Mouse (Mus musculus): ENCODE measurements around the gene Ugcg. TPM values are rescaled to one million over a fixed set of nuclear protein-coding genes. Genes with fewer than 3 reads are reported as not detected.
A peak's percentile ranks its signal among the peaks of the same experiment; 100 is the strongest.

The Ugcg gene
- total and polyA plus RNA-seq, 3 experiments: 30.8 to 45.4 TPM; not detected in 1

- DNase-seq (ENCODE audit: low read depth, low spot score): no peak
- Histone ChIP-seq H3K4me1 (ENCODE audit: control insufficient read depth in 1 of 2, insufficient read depth in 2 of 2, low read length in 2 of 2) (peaks cover 16 to 28% of the 10 kb centered on the region in 2 experiments), H3K9me3 (replicated peaks; ENCODE audit: insufficient read depth, low read length) (no peaks in the 10 kb centered on the region), H3K79me2 (ENCODE audit: control insufficient read depth, insufficient read depth, low read length, poor library complexity) (no peaks in the 10 kb centered on the region), H3K4me3 (ENCODE audit: control insufficient read depth in 1 of 2, insufficient read depth in 1 of 2, low read depth in 2 of 2, low read length in 2 of 2) (no peak overlapping the region), H3K27ac (ENCODE audit: control insufficient read depth, low read depth, low read length) (peak overlapping the region; percentile 48; the same call in 1 of the 2 replicates), H3K36me3 (ENCODE audit: control insufficient read depth in 1 of 2, insufficient read depth in 2 of 2, low read length in 2 of 2) (peaks cover 0 to 36% of the 10 kb centered on the region in 2 experiments; a peak in 2 of 4 replicates), H3K27me3 (ENCODE audit: control insufficient read depth in 1 of 2, insufficient read depth in 2 of 2, low read length in 2 of 2) (no peaks in the 10 kb centered on the region), H3K9ac (ENCODE audit: control insufficient read depth, low read depth, low read length, poor library complexity, severe bottlenecking) (no peak overlapping the region)
- TF ChIP-seq MAX (IDR thresholded peaks at IDR 0.05; ENCODE audit: low read length) (0 out of 2 replicates have a peak, but pooled peaks have one; percentile 17), NELFE (IDR thresholded peaks at IDR 0.05; ENCODE audit: low read depth, low read length) (no peak)
Measured at GRCm38 (mm10) chr4:59151953-59152352, 37.1 kb upstream of the Ugcg start.

GRCm38 (mm10) chr4:59156897-59157592 lies 32.0 kb upstream of the Ugcg start:
- Histone ChIP-seq H3K4me1 (ENCODE audit: control insufficient read depth in 1 of 2, insufficient read depth in 2 of 2, low read length in 2 of 2) (peaks cover 13 to 55% of the 10 kb centered on the region in 2 experiments), H3K4me3 (ENCODE audit: control insufficient read depth in 1 of 2, insufficient read depth in 1 of 2, low read depth in 2 of 2, low read length in 2 of 2) (peak overlapping the region; percentile 2 to 47; a peak in 2 of 4 replicates)
- TF ChIP-seq EP300 (IDR thresholded peaks at IDR 0.05; ENCODE audit: low read depth in 1 of 2, low read length in 2 of 2): peak; percentile 85 to 89
- TF ChIP-seq MYC (IDR thresholded peaks at IDR 0.05; ENCODE audit: low read depth, low read length): 0 out of 2 replicates have a peak, but pooled peaks have one; percentile 43
- 0 out of 2 replicates have a peak, but pooled peaks have one; percentile 46 for TF ChIP-seq ZMIZ1 (IDR thresholded peaks at IDR 0.05; ENCODE audit: low read depth, low read length)
- TF ChIP-seq ETS1 (IDR thresholded peaks at IDR 0.05; ENCODE audit: low read depth, low read length): peak; percentile 67
- TF ChIP-seq TAL1 (IDR thresholded peaks at IDR 0.05; ENCODE audit: low read length): peak; percentile 24; the same call in 1 of the 2 replicates
- TF ChIP-seq MXI1 (IDR thresholded peaks at IDR 0.05; ENCODE audit: low read depth, low read length): no peak
- peak; percentile 86 for TF ChIP-seq TCF12 (IDR thresholded peaks at IDR 0.05; ENCODE audit: low read depth, low read length)
- no peak for TF ChIP-seq ZC3H11A (IDR thresholded peaks at IDR 0.05; ENCODE audit: low read depth, low read length)
- peak; percentile 83 for TF ChIP-seq GATA1 (IDR thresholded peaks at IDR 0.05; ENCODE audit: low read depth, low read length)
- TF ChIP-seq SMC3 (IDR thresholded peaks at IDR 0.05; ENCODE audit: low read depth, low read length): peak; percentile 1; the same call in 1 of the 2 replicates
- peak; percentile 77 for TF ChIP-seq RCOR1 (IDR thresholded peaks at IDR 0.05; ENCODE audit: low read depth, low read length)
- no peak for TF ChIP-seq ELF1 (IDR thresholded peaks at IDR 0.05; ENCODE audit: low read depth, low read length)
- TF ChIP-seq CHD2 (IDR thresholded peaks at IDR 0.05; ENCODE audit: low read length): no peak
- TF ChIP-seq NELFE (IDR thresholded peaks at IDR 0.05; ENCODE audit: low read depth, low read length): 0 out of 2 replicates have a peak, but pooled peaks have one; percentile 20
- peak; percentile 47; the same call in 1 of the 2 replicates for TF ChIP-seq MYB (IDR thresholded peaks at IDR 0.05; ENCODE audit: low read depth, low read length)

More at GRCm38 (mm10) chr4:59156897-59157592, 32.0 kb upstream of the Ugcg start:
- H3K27me3 ChIP-seq (ENCODE audit: control insufficient read depth in 1 of 2, insufficient read depth in 2 of 2, low read length in 2 of 2): no peaks in the 10 kb centered on the region
- no peaks in the 10 kb centered on the region for H3K79me2 ChIP-seq (ENCODE audit: control insufficient read depth, insufficient read depth, low read length, poor library complexity)
- H3K9me3 ChIP-seq (replicated peaks; ENCODE audit: insufficient read depth, low read length): no peaks in the 10 kb centered on the region
- peak overlapping the region; percentile 79 for H3K27ac ChIP-seq (ENCODE audit: control insufficient read depth, low read depth, low read length)
- peaks cover 0 to 56% of the 10 kb centered on the region in 2 experiments; a peak in 2 of 4 replicates for H3K36me3 ChIP-seq (ENCODE audit: control insufficient read depth in 1 of 2, insufficient read depth in 2 of 2, low read length in 2 of 2)
- peak; percentile 81 for DNase-seq (ENCODE audit: low read depth, low spot score)
- no peak overlapping the region for H3K9ac ChIP-seq (ENCODE audit: control insufficient read depth, low read depth, low read length, poor library complexity, severe bottlenecking)
